Comparison of ENCODE assay signal across 24 mouse cellular contexts in the genomic region with DNA sequence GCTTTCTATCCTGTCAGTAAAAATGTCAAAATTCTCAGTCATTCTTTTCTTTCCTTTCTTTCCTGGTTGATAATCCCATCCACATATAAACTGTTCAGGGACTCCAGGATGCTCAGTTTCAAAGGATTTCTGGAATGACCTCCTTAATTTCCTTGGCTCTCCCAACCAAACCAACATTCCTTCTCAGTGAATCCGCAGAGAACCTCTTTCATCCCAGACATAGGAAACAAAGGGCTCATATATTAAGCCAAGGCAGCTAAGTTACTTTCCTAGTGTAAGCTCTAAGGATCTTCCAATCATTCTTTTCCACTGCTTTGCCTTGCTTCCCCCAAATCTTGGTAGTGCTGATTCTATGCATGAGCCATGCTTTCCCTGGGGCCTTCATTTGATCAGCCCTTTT.
DNase-seq lines count a peak whose midpoint lies in the region; ATAC-seq and TF ChIP-seq lines count a peak whose summit lies in the region.
"Had no signal": no experiment of that assay in that cellular context is flagged by ENCODE, and none has a peak within 500 bp of the region (broad histone marks: within the 10 kb centered on the region; RNA-seq: fewer than 3 reads in every experiment).

No protein-coding gene starts in this region.

- H3K4me3 ChIP-seq in forebrain, embryonic 10.5 days = no peak overlapping the region
- no peak overlapping the region for H3K4me3 ChIP-seq in forebrain, embryonic 13.5 days
- no peak overlapping the region for H3K4me3 ChIP-seq in kidney, embryonic 15.5 days (replicated peaks)
- no peak overlapping the region for H3K4me3 ChIP-seq in embryonic fibroblast, embryonic 13.5 days (ENCODE audit: insufficient read depth, low read length)
- H3K4me3 ChIP-seq: heart, embryonic 10.5 days; heart, embryonic 15.5 days; intestine, embryonic 15.5 days; left cerebral cortex, adult 2 months; liver, embryonic 12.5 days had no signal

- TF ChIP-seq POLR2A in embryonic fibroblast, embryonic 13.5 days (IDR thresholded peaks at IDR 0.05; ENCODE audit: low read depth, low read length) = no peak

- TF ChIP-seq CTCF in embryonic fibroblast, embryonic 13.5 days (IDR thresholded peaks at IDR 0.05; ENCODE audit: borderline replicate concordance, insufficient read depth, low read length) = no peak

- WGBS in forebrain, embryonic 10.5 days = 54% methylated on average over 1 of the region's 1 CpGs
- 81% methylated on average over 1 of the region's 1 CpGs for WGBS in forebrain, embryonic 13.5 days
- 68% methylated on average over 1 of the region's 1 CpGs for WGBS in kidney, embryonic 15.5 days

- DNase-seq in forebrain, embryonic 10.5 days (ENCODE audit: extremely low spot score, low spot score) = no peak
- no peak for DNase-seq in kidney, postnatal 14 days
- DNase-seq in 3134 (ENCODE audit: extremely low read depth, insufficient read length, low spot score) (peak; percentile 6), adipocyte (ENCODE audit: low spot score) (no peak)
- DNase-seq in left cerebral cortex, postnatal 25 days (ENCODE audit: low spot score in 2 of 2) = no peak
- DNase-seq: adrenal gland, adult 8-10 months; cerebellum, adult 2 months; cerebellum, postnatal 14 days; liver, postnatal 0 days; midbrain, embryonic 14.5 days; thymus, postnatal 4 days had no signal

- no peaks in the 10 kb centered on the region for H3K36me3 ChIP-seq in forebrain, embryonic 10.5 days (replicated peaks)
- no peaks in the 10 kb centered on the region for H3K36me3 ChIP-seq in forebrain, embryonic 13.5 days (ENCODE audit: poor library complexity, severe bottlenecking)
- H3K36me3 ChIP-seq in kidney, embryonic 15.5 days = no peaks in the 10 kb centered on the region
- H3K36me3 ChIP-seq: heart, embryonic 10.5 days; heart, embryonic 15.5 days; intestine, embryonic 15.5 days; liver, embryonic 12.5 days had no signal

- 0 out of 2 replicates have a peak, but pooled peaks cover 4% of the 10 kb centered on the region for H3K4me1 ChIP-seq in forebrain, embryonic 10.5 days
- H3K4me1 ChIP-seq in forebrain, embryonic 13.5 days = no peaks in the 10 kb centered on the region
- 0 out of 2 replicates have a peak, but pooled peaks cover 4% of the 10 kb centered on the region for H3K4me1 ChIP-seq in kidney, embryonic 15.5 days
- H3K4me1 ChIP-seq in embryonic fibroblast, embryonic 13.5 days (ENCODE audit: control insufficient read depth, insufficient read depth, low read length) = 0 out of 2 replicates have a peak, but pooled peaks cover 2% of the 10 kb centered on the region
- H3K4me1 ChIP-seq: heart, embryonic 10.5 days; heart, embryonic 15.5 days; intestine, embryonic 15.5 days; liver, embryonic 12.5 days had no signal

- no peak overlapping the region for H3K4me2 ChIP-seq in forebrain, embryonic 13.5 days
- no peak overlapping the region for H3K4me2 ChIP-seq in kidney, embryonic 15.5 days
- H3K4me2 ChIP-seq: heart, embryonic 15.5 days; intestine, embryonic 15.5 days; liver, embryonic 12.5 days had no signal

- ATAC-seq in forebrain, embryonic 13.5 days = no peak
- ATAC-seq in kidney, embryonic 15.5 days (replicated peaks; ENCODE audit: low FRiP score) = no peak
- ATAC-seq: activated CD4-positive, CD25-positive, alpha-beta regulatory T cell, adult 4 months; CD4-positive, CD25-positive, alpha-beta regulatory T cell, adult 4 months; forebrain, embryonic 16.5 days; hindbrain, embryonic 16.5 days; intestine, embryonic 15.5 days; liver, embryonic 12.5 days; liver, postnatal 0 days had no signal

- H3K27me3 ChIP-seq in forebrain, embryonic 10.5 days (ENCODE audit: poor library complexity, severe bottlenecking) = no peaks in the 10 kb centered on the region
- no peaks in the 10 kb centered on the region for H3K27me3 ChIP-seq in forebrain, embryonic 13.5 days
- H3K27me3 ChIP-seq in kidney, embryonic 15.5 days = no peaks in the 10 kb centered on the region
- H3K27me3 ChIP-seq: heart, embryonic 15.5 days; intestine, embryonic 15.5 days; liver, embryonic 12.5 days had no signal

- intact Hi-C loops in left cerebral cortex, postnatal 25 days (cut with DNase I) = no loop called here

- H3K9ac ChIP-seq in forebrain, embryonic 13.5 days = no peak overlapping the region
- H3K9ac ChIP-seq in kidney, embryonic 15.5 days = no peak overlapping the region
- H3K9ac ChIP-seq: heart, embryonic 15.5 days; intestine, embryonic 15.5 days; liver, embryonic 12.5 days; liver, postnatal 0 days had no signal

- 0 out of 2 replicates have a peak overlapping the region, but pooled peaks have one; percentile 15 for H3K27ac ChIP-seq in forebrain, embryonic 10.5 days
- H3K27ac ChIP-seq in forebrain, embryonic 13.5 days = no peak overlapping the region
- peak overlapping the region; percentile 59 for H3K27ac ChIP-seq in kidney, embryonic 15.5 days
- H3K27ac ChIP-seq in embryonic fibroblast, embryonic 13.5 days (ENCODE audit: insufficient read depth, low read length) = peak overlapping the region; percentile 62
- H3K27ac ChIP-seq: heart, embryonic 10.5 days; heart, embryonic 15.5 days; intestine, embryonic 15.5 days; left cerebral cortex, adult 2 months; liver, embryonic 12.5 days; macrophage had no signal

- H3K9me3 ChIP-seq in forebrain, embryonic 10.5 days = no peaks in the 10 kb centered on the region
- H3K9me3 ChIP-seq in forebrain, embryonic 13.5 days (replicated peaks) = no peaks in the 10 kb centered on the region
- H3K9me3 ChIP-seq in kidney, embryonic 15.5 days (replicated peaks) = no peaks in the 10 kb centered on the region
- H3K9me3 ChIP-seq: heart, embryonic 10.5 days; heart, embryonic 15.5 days; intestine, embryonic 15.5 days had no signal
